Mouse (Mus musculus) kidney, postnatal 36 days (tissue): ENCODE results near the gene Dtx2.
"Not testable (repeated sequence)": the region's sequence is repeated elsewhere in the genome, so short reads cannot be mapped to it uniquely, and the experiment has no call there.

Experiments used
- DNase-seq, 2 experiments: peaks; one replicate each; pipeline ENCODE4 v3.0.0; 2021 to 2022; ENCODE audit warnings: mixed read lengths in 2 of 2

Dtx2 gene

DNA sequence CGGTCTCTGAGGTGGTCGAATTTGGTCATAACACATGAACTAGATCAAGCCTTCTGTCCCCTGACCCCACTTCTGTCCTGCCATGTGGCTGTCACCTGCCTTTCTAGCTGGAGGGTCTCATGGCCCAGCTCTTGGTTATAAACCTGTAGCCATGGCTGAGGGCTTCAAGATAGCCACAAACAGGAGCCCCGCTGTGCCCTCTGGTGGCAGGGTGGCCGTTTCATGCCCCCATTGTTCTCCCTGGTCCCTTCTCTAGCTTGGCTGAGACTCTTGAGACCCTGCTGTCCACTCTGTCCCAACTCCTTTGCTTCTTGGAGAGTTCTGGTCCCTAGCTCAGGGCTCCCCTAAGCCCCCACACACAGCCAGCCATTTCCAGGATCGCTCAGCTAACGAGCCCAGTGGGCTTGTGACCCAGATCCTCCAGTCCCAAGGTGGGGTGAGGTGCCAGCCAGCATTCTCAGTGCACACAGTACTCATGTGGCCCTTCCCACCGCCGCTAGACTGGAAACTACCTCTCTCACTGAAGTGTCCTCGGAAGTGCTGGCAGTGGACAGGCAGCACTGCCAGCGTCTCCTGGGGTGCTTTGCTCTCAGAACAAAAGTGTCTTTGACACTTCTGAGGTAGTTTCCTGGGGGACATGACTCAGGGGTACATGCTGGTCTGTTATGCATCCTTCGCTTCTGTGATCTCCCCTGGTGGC, 33.2 kb downstream of the Dtx2 start:
- DNase-seq: peak in 1 of 2 experiments; percentile 29

DNA sequence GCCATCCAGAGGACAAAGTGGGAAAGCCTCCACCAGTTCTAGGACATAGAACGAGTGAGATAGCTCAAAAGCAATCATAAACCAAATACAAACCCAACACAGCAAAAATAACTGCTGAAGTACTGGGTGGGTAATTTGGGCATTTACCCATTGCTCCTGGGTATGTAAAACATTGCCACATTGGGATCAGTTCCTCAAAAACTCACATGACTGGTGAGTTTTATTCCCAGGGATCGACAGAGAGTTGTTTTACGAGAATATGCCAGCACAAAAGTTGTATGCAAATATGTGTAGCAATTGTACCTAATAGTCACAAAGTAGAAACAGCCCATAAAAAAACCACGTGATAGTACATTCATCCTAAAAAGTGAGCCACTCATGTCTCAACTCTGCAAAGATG, 40.3 kb downstream of the Dtx2 start:
- no peak for DNase-seq

DNA sequence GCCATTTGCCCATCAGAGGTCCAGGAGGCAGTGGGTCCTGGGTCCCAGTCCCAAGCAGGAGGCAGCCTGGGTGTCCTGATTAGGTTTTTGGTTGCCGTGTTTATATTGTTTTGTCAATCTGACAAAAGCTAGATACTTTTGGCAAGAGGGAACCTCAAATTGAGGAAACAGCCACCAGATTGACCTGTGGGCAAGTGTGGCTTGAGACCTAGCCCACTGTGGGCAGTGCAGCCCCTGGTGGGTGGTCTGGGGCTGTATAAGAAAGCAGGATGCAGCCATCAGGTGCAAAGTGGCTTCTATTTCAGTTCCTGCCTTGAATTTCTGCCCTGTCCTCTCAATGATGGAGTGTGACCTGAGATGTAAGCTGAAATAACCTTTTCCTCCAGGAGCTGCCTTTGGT, 40.7 kb downstream of the Dtx2 start:
- DNase-seq: no peak

DNA sequence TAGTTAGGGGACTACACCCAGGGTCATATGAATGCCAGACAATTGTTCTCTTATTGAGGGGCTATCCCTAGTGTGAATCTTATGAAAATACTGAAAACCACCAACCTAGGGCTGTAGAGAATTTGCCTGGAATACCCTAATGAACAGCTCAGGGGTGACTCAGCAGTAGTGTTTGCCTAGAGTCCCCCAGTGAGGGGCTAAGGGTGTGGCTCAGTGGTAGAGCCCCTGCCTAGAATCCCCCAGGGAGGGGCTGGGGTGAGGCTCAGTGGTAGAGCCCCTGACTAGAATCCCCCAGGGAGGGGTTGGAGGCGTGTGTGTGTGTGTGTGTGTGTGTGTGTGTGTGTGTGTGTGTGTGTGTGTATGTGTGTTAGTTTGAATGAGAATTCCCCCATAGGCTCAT, 42.1 kb downstream of the Dtx2 start:
- DNase-seq: no peak

DNA sequence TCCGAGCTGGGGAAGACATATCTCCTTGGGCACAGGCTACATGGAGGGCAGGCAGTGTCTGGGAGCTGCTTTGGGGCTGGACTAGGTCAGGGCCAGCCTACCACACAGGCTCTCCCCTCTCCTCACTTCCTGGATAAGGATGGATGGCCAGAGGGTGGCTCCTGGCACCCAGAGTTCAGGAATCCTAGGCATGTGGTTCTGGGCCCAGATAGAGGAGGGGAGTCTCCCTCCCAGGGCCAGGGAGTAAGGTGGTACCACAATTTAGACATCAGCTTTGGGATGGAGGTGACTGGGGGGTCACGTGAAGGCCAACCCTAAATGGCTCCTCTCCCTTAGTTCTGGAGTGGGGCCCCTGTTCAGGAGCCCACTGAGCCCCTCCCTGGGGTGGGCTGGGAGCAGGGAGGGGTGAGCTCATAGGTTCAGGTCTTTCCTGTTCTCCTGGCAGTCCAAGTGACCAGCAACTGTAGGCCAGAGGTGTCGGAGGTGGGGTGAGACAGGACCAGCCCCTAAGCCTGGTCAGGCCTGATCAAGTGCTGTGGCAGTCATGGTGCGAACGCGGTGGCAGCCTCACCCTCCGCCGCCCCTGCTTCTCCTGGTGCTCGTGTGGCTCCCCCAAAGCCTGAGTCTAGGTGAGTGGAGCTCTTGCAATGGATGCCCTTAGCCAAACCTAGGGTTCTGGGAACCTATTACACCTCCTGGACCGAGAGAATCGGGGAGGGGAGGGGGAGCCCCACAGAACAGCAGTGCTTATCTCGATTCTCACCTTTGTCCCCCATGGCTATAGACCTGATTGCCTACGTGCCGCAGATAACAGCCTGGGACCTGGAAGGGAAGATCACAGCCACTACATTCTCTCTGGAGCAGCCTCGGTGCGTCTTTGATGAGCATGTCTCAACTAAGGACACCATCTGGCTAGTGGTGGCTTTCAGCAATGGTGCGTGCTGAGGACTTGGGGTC, 43.9 kb downstream of the Dtx2 start, which contains the start of gene Upk3b:
Gene Upk3b (plus strand): TSS at position 239 of the 957 bp plus-strand sequence.
- DNase-seq: no peak

DNA sequence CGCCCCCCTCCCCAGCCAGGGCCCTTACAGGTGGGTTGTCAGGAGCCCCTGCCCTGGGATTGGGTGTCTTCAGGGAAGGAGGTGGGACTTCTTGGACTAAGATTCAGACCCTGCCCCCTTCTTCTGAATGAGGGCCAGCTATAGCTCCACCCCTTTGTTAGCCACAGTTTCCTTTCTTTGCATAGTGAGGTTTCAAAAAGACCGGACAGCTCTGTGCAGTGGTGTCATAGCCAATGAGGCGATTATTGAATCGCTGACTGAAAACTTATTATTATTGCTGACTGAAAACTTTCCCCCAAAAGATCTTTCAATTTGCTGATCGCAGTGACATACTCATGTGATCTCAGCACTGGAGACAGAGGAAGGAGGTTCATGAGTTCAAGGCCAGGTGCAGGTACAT, 45.6 kb downstream of the Dtx2 start:
- no peak for DNase-seq

DNA sequence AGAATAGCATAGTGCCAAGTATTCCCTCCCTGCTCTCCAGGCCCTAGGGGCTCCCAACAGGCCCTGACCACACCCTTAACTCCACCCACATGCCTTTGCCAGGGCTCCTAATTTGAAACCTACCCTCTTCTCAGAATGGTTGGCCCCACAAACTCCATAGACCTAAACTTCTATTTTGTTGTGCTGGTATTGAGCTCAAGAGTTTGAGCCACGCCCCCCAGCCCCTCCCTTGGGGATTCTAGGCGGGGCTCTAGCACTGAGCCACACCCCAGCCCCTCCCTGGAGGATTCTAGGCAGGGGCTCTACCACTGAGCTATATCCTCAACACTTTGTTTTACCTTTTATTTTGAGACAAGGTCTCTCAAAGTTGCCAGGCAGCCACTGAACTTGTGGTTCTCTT, 46.7 kb downstream of the Dtx2 start:
- DNase-seq: no peak

DNA sequence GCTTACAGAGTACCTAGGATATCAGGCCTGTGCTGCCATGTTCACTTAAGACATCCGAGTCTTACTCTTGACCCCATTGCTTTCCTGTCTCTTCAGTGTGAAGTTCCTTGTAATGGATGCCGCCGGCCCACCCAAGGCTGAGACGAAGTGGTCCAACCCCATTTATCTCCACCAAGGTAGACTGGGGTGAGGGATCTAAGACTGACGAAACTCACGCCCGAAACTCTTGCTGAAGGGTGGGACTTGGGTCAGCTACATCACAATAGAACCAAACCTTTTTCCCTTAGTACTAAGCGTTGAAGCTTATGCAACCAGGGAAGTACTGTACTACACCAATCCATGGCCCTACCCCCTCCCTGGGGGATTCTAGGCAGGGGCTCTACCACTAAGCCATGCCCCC, 47.1 kb downstream of the Dtx2 start:
- no peak for DNase-seq

DNA sequence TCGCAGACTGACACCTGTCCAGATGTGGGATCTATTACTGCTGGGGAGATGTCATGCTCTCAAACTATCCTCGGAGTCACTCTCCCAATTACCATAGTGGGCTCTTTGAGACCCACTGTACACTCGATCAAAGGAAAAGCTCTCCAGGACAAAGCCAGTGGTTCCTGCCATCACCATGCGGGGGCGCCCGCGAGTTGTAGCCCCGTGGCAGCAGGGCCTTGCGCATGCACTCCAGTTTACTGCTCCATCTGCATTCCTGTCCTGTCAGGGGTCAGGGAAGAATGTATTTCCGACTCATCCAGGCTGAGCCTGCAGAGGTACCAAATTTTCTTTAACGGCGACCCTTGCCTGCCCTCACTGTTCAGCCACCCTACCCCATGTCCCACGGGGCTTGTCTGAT, 50.3 kb downstream of the Dtx2 start:
- DNase-seq: peak in 1 of 2 experiments; percentile 60

DNA sequence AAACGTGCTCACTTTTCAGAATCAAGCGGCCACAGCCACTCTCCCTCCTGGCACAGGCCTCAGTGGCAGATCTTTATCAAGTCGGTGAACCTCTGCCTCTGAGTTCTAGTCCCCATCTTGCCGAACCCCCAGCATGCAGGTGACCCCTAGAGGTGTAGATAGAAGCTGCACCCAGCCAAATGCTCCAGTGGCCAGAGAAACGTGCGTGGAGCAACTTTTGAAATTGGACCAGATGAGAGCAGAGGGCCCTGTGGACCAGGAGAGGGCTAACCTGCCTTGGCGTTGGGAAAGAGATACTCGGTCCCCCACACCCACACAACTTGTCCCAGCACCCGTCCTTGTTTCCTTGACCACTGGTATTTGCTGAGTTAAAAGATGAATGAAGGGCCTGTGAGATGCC, 50.8 kb downstream of the Dtx2 start:
- peak in 1 of 2 experiments; percentile 46 for DNase-seq

DNA sequence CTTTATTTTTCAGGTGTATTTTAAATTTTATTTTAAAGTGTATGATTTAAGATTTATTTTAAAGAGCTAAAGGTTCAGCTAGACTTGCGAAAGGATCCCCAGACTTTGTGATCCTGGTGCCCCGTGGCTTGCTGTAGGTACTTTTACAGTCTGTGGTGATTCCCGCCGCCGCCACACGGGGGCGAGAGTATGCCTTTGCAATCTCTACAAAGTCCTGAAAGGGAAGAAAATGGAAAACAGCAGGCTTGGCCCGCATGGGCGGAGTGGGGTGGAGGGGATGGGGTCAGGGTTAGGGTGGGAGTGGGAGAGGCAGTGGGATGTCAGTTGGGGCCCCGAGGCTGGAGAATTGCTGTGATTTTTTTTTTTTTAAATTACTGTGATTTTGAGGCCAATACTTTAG, 51.4 kb downstream of the Dtx2 start:
- DNase-seq: peak; percentile 87 to 97

DNA sequence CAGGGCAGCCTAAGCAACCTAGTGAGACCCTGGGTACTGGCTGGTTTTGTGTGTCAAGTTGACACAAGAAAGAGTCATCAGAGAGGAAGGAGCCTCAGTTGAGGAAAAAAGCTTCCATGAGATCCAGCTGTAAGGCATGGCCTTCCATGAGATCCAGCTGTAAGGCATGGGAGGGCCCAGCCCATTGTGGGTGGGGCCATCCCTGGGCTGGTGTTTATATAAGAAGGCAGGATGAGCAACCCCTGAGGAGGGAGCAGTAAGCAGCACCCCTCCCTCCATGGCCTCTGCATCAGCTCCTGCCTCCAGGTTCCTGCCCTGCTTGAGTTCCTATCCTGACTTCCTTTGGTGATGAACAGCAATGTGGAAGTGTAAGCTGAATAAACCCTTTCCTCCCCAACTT, 53.9 kb downstream of the Dtx2 start:
- DNase-seq: not testable (repeated sequence)

DNA sequence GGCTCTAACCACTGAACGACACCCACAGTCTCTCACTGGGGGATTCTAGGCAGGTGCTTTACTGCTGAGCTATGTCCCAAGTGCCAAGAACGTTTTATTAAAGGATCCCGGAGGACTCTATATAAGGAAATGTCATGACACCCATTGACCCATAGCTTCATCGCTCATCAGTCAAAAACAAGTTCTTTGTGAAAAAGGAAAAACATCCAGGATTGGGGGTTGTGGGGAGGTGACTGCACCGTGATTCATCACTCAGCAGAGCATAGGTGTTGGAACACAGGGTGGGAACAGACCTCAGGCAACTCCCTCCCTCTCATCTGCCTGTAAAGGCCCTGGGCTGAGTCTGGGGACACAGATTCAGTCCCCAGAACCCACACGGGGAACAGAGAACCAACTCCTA, 55.3 kb downstream of the Dtx2 start:
- no peak for DNase-seq

DNA sequence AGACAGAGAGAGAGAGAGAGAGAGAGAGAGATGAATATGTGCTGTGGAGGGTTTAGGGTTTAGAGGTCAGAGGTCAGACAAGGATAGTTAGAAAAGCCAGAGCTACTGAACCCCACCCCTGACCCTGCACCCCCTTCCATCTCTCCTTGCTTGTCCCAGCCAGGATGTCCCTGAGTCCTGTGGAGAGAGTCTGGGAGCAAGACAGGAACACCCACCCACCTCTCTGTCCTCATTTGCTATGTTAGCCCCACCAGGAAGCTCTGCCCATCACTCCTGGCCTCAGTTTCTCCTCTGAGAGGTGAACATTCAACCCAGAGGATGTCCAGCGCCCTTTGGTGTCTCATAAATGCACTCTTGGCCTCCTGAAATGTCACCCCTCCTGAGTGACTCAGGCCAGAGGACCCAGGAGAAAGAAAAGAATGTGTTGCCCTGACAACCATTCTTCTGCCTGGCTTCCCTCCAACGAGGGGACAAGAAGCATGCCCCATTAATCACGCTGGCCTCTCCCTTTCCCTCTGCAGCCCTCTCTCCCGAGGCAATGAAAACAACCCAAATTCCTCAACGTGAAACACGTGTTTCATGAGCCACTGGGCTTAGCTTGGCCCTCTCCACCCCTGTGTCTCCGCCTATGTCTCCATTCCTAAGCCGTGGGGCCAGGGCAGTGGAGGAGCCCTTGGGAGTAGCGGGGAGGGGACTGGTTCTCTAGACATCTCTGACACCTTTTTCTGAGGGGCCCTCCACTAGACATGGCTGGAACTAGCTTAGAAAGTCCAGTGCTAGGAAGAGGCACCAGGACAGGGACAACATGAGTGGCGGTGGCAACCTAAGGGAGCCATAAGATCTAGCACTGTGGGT, 56.9 kb downstream of the Dtx2 start:
- DNase-seq: peak; percentile 80 to 87

DNA sequence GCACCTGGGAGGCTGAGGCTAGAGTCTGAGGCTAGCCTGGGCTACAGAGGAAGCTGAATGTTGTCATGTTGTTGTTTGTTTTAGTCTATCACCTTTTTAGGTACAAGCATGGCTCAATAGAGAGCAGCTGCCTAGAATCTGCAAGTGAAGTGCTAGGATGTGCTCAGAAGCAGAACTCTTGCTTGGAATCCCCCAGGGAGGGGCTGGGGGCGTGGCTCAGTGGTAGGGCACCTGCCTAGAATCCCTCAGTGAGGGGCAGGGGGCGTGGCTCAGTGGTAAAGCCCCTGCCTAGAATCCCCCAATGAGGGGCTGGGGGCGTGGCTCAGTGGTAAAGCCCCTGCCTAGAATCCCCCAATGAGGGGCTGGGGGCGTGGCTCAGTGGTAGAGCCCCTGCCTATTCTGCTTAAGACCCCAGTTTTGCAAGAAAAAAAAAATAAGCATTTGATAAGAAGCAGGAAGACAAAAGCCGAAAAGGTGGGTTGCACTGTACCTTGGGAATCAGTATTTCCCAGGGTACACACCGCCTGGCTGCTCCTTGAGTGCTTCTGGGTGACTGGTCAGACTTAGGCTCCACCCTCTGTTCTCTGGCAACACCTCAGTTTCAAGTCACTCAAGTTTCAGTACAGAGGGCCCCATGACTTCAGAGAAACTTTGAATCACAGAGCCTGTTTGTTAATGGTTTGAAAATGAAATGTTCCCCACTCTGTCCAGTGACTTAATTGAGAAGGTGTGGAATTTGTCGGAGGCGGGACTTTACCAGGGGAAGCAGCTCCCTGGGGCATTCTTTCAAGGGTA, 58.5 kb downstream of the Dtx2 start:
- peak; percentile 50 to 68 for DNase-seq

DNA sequence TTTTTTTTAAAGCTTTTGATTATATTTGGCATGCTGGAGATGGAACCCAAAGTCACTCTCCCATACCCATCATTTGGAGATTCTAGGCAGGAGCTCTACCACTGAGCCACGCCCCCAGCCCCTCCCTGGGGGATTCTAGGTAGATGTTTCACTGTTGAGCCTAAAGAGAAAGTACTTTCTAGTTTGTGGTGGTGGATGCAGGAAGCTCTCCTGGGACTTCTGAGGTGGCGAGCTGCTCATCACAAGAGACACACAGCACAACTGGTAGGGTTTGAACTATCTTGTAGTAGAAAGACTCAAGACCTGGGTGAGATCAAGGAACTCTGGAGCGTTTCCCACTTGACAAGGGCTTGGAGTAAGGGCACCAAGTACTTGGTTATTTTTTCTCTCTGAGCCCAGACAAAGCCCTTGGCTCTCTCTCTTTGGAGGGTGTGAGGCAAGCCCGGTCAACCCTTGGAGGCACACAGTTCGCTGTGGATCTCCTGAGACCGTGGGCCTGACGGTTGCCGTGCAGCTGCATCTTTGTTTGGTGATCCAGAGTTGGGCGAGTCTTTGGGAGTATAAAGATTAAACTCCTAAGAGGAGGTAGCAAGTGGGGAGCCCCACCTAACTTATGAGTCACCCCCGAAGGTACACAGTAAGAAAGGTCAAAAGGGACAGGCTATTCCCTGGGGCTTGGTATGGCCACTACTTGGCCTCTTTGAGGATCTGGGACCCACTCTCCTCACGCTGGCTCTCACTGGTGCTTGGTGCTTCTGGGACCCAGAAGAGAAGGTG, 59.9 kb downstream of the Dtx2 start, which contains the start of gene Upk3bl:
Gene Upk3bl (plus strand): TSS at position 192 of the 777 bp plus-strand sequence.
- DNase-seq: no peak

DNA sequence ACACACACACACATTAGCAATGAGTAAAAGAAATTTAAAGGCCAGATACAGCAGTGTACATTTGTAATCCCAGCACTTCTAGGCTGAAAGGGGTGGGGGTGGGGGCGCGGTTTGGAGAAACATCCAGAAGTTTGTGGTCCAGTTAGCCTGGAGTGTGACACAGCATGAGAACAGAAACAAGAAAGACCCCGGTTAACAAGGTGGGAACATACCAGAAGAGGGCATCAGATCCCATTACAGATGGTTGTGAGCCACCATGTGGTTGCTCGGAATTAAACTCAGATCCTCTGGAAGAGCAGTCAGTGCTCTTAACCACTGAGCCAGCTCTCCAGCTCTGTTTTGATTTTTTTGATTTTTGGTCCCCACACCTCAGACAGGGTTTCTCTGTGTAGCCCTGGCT, 61.5 kb downstream of the Dtx2 start:
- DNase-seq: no peak

DNA sequence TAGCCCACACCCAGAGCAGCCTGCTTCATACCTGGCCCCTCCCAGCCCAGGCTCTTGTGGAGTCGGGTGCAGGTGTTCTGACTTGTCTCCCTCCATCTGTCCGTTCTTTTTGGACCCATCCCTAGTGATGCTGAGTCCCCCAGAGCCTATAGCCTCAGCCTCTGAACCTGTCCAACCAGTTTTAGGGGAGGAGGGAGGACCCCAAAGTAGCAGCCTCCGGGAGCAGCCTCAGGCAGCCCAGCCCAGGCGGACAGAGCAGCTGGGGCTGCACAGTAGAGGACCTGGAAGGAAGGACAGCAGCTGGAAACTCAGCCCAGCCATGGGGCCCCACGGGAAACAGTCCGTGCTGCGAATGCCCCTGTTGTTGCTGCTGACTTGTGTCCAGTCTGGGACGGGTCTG, 62.5 kb downstream of the Dtx2 start:
- DNase-seq: no peak

DNA sequence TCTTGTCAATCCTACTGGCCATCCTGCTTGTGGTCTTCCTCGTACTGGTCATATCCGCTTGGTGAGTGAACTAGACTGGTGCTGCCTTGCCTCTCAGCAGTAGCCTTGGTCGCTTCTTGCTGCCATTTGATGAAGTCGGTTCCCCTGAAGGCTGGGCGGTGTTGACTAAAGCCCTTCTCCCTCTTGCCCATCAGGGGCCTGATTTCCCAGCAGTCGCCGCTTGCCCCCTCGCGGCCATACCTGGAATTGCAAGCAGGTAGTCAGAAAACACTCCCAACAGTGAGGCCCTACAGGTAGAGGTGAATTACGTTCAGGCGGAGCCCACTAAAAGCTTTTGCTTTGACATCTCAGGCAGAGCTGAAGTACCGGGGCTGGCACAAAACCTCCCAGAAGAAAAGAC, 67.0 kb downstream of the Dtx2 start:
- peak; percentile 75 to 92 for DNase-seq

DNA sequence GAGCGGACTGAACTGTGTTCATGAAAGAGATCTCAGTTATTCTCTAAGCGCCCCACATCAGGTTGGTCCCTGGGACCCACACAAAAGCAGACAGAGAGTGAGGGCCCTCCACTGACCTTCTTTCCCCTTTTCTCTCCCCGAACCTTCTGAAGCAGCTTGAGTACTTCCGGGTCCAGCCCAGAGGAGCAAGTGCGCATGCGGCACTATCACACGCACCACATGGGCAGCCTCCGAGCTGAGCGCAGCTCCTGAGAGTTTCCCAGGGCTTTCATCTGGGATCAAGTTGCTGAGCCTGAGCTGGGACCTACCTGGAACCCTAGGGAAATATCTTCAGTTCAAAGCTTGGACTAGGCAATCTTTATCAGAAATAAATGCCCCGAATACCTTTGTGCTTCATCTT, 69.3 kb downstream of the Dtx2 start:
- no peak for DNase-seq
